Mouse (Mus musculus): ENCODE results near the gene Ripor2.

GRCm38 (mm10) chr13:24646324-24646723, 64.3 kb downstream of the Ripor2 start:
- TF ChIP-seq CTCF (IDR thresholded peaks at IDR 0.05; ENCODE audit: low read depth, low read length) (no peak), POLR2A (IDR thresholded peaks at IDR 0.05; ENCODE audit: insufficient read depth, low read length) (no peak), EP300 (IDR thresholded peaks at IDR 0.05; ENCODE audit: insufficient read depth, low read depth, low read length) (no peak)

Measured in ES-Bruce4 (cell line).